Mouse (Mus musculus) C2C12 (cell line): Measurements from ENCODE around the gene Supt20.

ENCODE experiments used
- CEBPB ChIP-seq: IDR thresholded peaks from one replicate; pipeline ENCODE4 v1.6.1; 2011; ENCODE audit warnings: low read depth, mild to moderate bottlenecking, control low read depth, moderate library complexity
- CTCF ChIP-seq: IDR thresholded peaks from one replicate; pipeline ENCODE4 v1.5.1; 2011; ENCODE audit not compliant: control insufficient read depth, insufficient read depth, insufficient read length
- FOSL1 ChIP-seq: IDR thresholded peaks from one replicate; pipeline ENCODE4 v1.8.0; 2011; ENCODE audit warnings: mild to moderate bottlenecking, low read length; ENCODE audit not compliant: poor library complexity, insufficient read depth, severe bottlenecking
- MAX ChIP-seq: IDR thresholded peaks from one replicate; pipeline ENCODE4 v1.6.1; 2011; ENCODE audit warnings: mild to moderate bottlenecking, control low read depth
- MYOD1 ChIP-seq: IDR thresholded peaks from one replicate; pipeline ENCODE4 v1.6.1; 2011; ENCODE audit warnings: low read depth; ENCODE audit not compliant: control insufficient read depth, insufficient read length
- MYOG ChIP-seq: IDR thresholded peaks from one replicate; pipeline ENCODE4 v1.6.1; 2011; ENCODE audit not compliant: control insufficient read depth, insufficient read length; ENCODE audit errors: extremely low read depth
- USF1 ChIP-seq: IDR thresholded peaks from one replicate; pipeline ENCODE4 v1.6.1; 2011; ENCODE audit warnings: low read depth, mild to moderate bottlenecking, control low read depth, moderate library complexity

- TF ChIP-seq CTCF (no peak), MYOG (no peak), MAX (no peak), CEBPB (no peak), MYOD1 (no peak), FOSL1 (no peak), USF1 (no peak)
Observed at GRCm38 (mm10) chr3:54685202-54685601, 7.4 kb upstream of the Supt20 start.
